Comparison of ENCODE assay signal across 26 mouse cellular contexts in genomic region chr1:148903093-148903492, GRCm38 (mm10).
DNase-seq lines count a peak whose midpoint lies in the region; ATAC-seq and TF ChIP-seq lines count a peak whose summit lies in the region.
"Had no signal": no experiment of that assay in that cellular context is flagged by ENCODE, and none has a peak within 500 bp of the region (broad histone marks: within the 10 kb centered on the region; RNA-seq: fewer than 3 reads in every experiment).

No protein-coding gene starts in this region.

- H3K9me3 ChIP-seq in liver, postnatal 0 days (ENCODE audit: low read length) = no peaks in the 10 kb centered on the region
- H3K9me3 ChIP-seq in intestine, embryonic 16.5 days (ENCODE audit: control insufficient read depth, low read length) = no peaks in the 10 kb centered on the region
- H3K9me3 ChIP-seq: forebrain, embryonic 10.5 days; hindbrain, embryonic 13.5 days; liver, embryonic 13.5 days; midbrain, embryonic 13.5 days; neural tube, embryonic 15.5 days; stomach, embryonic 15.5 days had no signal

- DNase-seq in layer of hippocampus, adult 9-10 months (ENCODE audit: low spot score) = peak; percentile 4
- no peak for DNase-seq in layer of hippocampus, adult 18-20 months (ENCODE audit: low spot score in 2 of 2)
- DNase-seq in lung, postnatal 25 days (ENCODE audit: low spot score) = peak; percentile 3
- DNase-seq in lung, postnatal 4 days = no peak
- DNase-seq in liver, postnatal 0 days = no peak
- DNase-seq in telencephalon, adult 2 months (ENCODE audit: low read depth, low spot score) = peak; percentile 9
- DNase-seq in thymus, postnatal 10 days (ENCODE audit: low spot score in 2 of 2) = no peak
- DNase-seq: adrenal gland, adult 8-10 months; cerebellum, adult 11 months; cerebellum, postnatal 25 days; forebrain, postnatal 0 days; gastrocnemius, postnatal 36 days; heart, postnatal 10 days; kidney, adult 8-10 months; kidney, postnatal 25 days; left cerebral cortex, postnatal 4 days; liver, embryonic 13.5 days; spleen, adult 18-20 months had no signal

- H3K4me2 ChIP-seq in liver, postnatal 0 days (ENCODE audit: low read depth, low read length) = no peak overlapping the region
- H3K4me2 ChIP-seq in intestine, embryonic 16.5 days (ENCODE audit: low read depth, low read length) = no peak overlapping the region
- H3K4me2 ChIP-seq: heart, embryonic 11.5 days; hindbrain, embryonic 13.5 days; liver, embryonic 13.5 days; midbrain, embryonic 13.5 days; neural tube, embryonic 15.5 days; stomach, embryonic 15.5 days had no signal

- no peak for TF ChIP-seq CTCF in liver, postnatal 0 days (IDR thresholded peaks at IDR 0.05; ENCODE audit: low read depth)

- H3K4me3 ChIP-seq in liver, postnatal 0 days (ENCODE audit: low read depth, low read length) = no peak overlapping the region
- no peak overlapping the region for H3K4me3 ChIP-seq in intestine, embryonic 16.5 days (ENCODE audit: low read length)
- H3K4me3 ChIP-seq: forebrain, embryonic 10.5 days; hindbrain, embryonic 13.5 days; liver, embryonic 13.5 days; midbrain, embryonic 13.5 days; neural tube, embryonic 15.5 days; stomach, embryonic 15.5 days had no signal

- no peak overlapping the region for H3K27ac ChIP-seq in liver, postnatal 0 days (ENCODE audit: low read depth)
- no peak overlapping the region for H3K27ac ChIP-seq in intestine, embryonic 16.5 days (ENCODE audit: low read length)
- H3K27ac ChIP-seq: forebrain, embryonic 10.5 days; hindbrain, embryonic 13.5 days; liver, embryonic 13.5 days; midbrain, embryonic 13.5 days; neural tube, embryonic 15.5 days; stomach, embryonic 15.5 days had no signal

- H3K27me3 ChIP-seq in liver, postnatal 0 days (ENCODE audit: insufficient read depth, low read length) = no peaks in the 10 kb centered on the region
- H3K27me3 ChIP-seq in intestine, embryonic 16.5 days (replicated peaks; ENCODE audit: control insufficient read depth, insufficient read depth, low read length) = no peaks in the 10 kb centered on the region
- H3K27me3 ChIP-seq: hindbrain, embryonic 13.5 days; liver, embryonic 13.5 days; midbrain, embryonic 13.5 days; neural tube, embryonic 15.5 days; stomach, embryonic 15.5 days had no signal

- TF ChIP-seq EP300 in liver, postnatal 0 days (IDR thresholded peaks at IDR 0.05; ENCODE audit: low read depth) = no peak

- no peaks in the 10 kb centered on the region for H3K36me3 ChIP-seq in liver, postnatal 0 days (replicated peaks; ENCODE audit: insufficient read depth, low read length)
- H3K36me3 ChIP-seq in intestine, embryonic 16.5 days (ENCODE audit: control insufficient read depth, insufficient read depth, low read length) = no peaks in the 10 kb centered on the region
- H3K36me3 ChIP-seq: forebrain, embryonic 10.5 days; hindbrain, embryonic 13.5 days; liver, embryonic 13.5 days; midbrain, embryonic 13.5 days; neural tube, embryonic 15.5 days; stomach, embryonic 15.5 days had no signal

- ATAC-seq in liver, postnatal 0 days = 0 out of 2 replicates have a peak, but pooled peaks have one; percentile 23
- no peak for ATAC-seq in intestine, embryonic 16.5 days
- ATAC-seq: forebrain, postnatal 0 days; inflammation-experienced regulatory T-cells, adult 6 months; midbrain, embryonic 13.5 days had no signal

- H3K4me1 ChIP-seq in liver, postnatal 0 days (ENCODE audit: insufficient read depth) = no peaks in the 10 kb centered on the region
- no peaks in the 10 kb centered on the region for H3K4me1 ChIP-seq in intestine, embryonic 16.5 days (ENCODE audit: control insufficient read depth, insufficient read depth, low read length)
- H3K4me1 ChIP-seq: forebrain, embryonic 10.5 days; hindbrain, embryonic 13.5 days; liver, embryonic 13.5 days; neural tube, embryonic 15.5 days; stomach, embryonic 15.5 days had no signal

- H3K9ac ChIP-seq in liver, postnatal 0 days (replicated peaks) = no peak overlapping the region
- no peak overlapping the region for H3K9ac ChIP-seq in intestine, embryonic 16.5 days (ENCODE audit: low read depth, low read length)
- H3K9ac ChIP-seq: forebrain, postnatal 0 days; hindbrain, embryonic 13.5 days; liver, embryonic 13.5 days; midbrain, embryonic 13.5 days; neural tube, embryonic 15.5 days; stomach, embryonic 15.5 days had no signal

Comparison
In these comparisons a context has a peak if more than half of its experiments do, and no peak if none do; other contexts are left out.
1. DNase-seq: peak in layer of hippocampus, adult 9-10 months (single experiment), lung, postnatal 25 days (single experiment) and telencephalon, adult 2 months (single experiment); none in layer of hippocampus, adult 18-20 months (0 of 2), lung, postnatal 4 days (0 of 2), liver, postnatal 0 days (single experiment) and thymus, postnatal 10 days (0 of 2).